Mouse (Mus musculus) embryo, embryonic 11.5 days (tissue): ENCODE results near the gene Slc27a2.

ENCODE experiments used
- DNase-seq: peaks from one replicate; pipeline ENCODE4 v3.0.0-alpha.2; 2012; ENCODE audit warnings: low read depth, low spot score

Gene Slc27a2

DNA sequence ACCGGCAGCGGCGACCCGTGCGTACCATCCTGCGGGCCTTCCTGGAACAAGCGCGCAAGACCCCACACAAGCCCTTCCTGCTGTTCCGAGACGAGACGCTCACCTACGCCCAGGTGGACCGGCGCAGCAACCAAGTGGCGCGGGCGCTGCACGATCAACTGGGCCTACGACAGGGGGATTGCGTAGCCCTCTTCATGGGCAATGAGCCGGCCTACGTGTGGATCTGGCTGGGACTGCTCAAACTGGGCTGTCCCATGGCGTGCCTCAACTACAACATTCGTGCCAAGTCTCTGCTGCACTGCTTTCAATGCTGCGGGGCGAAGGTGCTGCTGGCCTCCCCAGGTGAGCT is 1.1 kb downstream of the Slc27a2 start:
- no peak for DNase-seq

GRCm38 (mm10) chr2:126555533-126555932 is 3.3 kb downstream of the Slc27a2 start:
- DNase-seq = no peak

DNA sequence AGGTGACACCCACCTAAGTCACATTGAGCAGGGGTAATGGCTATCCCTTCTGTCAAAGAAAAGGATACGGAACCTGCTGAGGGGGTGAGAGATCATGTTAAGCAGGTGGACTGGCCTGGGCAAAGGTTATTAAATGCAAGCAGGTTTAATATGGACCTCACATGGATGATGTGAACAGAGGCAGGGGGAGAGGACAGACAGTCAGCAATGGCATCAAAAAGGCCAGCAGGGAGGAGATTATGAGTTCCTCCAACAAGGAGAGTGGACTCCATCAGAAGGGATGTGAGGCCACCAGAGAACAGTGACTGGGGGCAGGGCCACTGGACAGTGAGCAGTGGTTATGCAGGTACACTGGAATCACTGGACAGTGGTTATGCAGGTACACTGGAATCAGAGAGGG is 7.9 kb downstream of the Slc27a2 start:
- no peak for DNase-seq

DNA sequence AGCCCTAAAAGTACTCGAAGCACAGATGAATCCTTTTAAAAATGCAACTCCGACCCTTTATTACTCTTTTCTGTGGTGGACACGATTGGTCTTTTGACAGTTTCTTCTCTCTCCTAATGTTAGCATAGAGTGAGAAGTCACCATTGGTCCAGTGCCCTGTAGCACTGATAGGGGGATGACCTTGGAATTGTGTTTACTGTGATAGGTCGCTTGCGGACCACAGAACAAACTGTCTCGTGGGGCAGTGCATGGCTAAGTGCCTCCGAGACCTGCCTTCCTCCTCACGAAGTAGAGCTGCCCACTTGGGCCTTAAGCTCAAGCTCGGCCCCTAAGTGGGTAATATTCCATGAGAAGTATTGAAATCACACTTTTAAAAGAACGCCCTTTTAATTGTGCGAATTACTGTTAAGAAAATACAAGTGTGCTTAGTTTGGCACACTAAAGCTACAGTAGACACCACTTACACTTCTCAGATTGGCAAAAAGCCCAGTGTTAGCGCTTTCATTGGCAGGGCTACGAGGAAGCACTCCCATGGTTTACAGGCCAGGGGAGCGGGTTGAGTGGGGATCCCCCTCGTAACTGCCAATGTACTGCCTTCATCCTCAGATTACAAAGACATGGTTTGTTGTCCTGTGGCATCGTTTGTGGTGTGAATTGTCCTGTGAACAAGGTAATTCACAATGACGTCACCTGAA is 11.4 kb downstream of the Slc27a2 start:
- DNase-seq = no peak

- DNase-seq = no peak
Observed at GRCm38 (mm10) chr2:126572163-126572562, 20.0 kb downstream of the Slc27a2 start.

DNA sequence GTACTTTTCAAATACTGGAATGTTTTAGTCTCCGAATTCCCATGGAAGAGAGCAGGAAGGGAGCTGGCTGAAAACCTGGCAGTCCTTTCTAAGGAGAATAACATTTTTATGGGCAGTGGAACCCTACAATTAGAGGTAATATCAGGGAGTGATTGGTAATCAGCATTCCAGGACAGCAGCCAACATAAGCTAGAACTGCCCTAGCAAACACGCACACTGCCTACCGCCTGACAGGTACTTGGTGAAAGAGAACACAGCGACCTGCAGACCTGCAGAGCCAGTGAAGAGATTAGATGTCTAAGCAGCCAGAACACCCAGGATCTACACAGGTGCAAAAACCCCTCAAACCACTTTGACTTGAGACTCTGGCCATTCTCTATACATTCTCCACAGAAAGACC is 20.5 kb downstream of the Slc27a2 start:
- DNase-seq = no peak

GRCm38 (mm10) chr2:126575391-126576176 is 23.4 kb downstream of the Slc27a2 start:
- DNase-seq = no peak

DNA sequence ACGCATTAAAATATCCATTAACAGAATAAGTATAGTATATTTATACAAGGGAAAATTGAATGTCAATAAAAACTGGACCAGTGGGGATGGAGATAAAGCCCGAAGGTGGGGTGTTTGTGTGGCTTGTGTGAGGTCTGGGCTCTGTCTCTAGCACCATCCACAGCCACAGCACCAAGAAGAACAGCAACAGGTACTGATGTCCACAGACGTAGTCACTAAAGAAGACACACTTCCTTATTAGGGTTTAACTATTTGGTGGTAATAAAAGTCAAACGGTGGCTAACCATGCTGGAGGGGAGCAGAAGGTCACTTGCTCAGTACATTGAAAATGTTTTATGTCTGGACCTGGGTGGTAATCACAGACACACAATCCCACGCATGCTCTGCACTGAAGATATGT is 25.2 kb downstream of the Slc27a2 start:
- DNase-seq = no peak

DNA sequence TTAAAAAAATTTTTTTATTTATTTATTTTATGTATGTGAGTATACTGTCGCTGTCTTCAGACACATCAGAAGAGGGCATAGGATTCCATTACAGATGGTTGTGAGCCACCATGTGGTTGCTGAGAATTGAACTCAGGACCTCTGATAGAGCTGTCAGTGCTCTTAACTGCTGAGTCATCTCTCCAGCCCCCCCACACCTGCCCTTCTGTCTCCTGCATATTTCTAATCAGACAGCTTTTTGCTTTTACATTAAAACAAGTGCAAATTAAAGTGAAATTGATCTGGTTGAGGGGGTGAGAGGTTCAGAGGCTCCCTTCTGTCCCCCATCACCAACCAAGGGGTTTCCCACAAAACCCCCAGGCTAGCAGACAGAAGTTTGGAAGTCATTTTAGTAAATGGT is 27.1 kb downstream of the Slc27a2 start:
- no peak for DNase-seq

DNA sequence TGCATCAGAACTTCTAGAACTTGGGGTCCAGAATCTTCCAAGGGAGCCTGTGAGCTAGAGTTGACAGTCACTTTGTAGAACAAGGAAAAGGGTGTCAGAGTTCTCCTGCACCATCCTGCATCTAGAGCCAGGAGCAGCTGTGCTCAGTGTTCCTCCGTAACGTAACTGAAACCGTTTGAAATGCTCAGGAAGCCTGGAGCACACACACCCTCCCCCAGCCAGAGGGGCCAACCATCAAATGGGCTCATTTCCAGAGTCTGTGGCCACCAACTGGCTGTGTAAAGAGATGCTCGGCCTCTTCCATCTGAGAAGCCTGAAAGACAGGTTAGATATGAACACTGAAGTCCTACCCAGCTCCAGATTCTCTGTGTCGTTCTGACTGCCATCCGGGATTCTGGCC is 31.8 kb downstream of the Slc27a2 start:
- DNase-seq = no peak

DNA sequence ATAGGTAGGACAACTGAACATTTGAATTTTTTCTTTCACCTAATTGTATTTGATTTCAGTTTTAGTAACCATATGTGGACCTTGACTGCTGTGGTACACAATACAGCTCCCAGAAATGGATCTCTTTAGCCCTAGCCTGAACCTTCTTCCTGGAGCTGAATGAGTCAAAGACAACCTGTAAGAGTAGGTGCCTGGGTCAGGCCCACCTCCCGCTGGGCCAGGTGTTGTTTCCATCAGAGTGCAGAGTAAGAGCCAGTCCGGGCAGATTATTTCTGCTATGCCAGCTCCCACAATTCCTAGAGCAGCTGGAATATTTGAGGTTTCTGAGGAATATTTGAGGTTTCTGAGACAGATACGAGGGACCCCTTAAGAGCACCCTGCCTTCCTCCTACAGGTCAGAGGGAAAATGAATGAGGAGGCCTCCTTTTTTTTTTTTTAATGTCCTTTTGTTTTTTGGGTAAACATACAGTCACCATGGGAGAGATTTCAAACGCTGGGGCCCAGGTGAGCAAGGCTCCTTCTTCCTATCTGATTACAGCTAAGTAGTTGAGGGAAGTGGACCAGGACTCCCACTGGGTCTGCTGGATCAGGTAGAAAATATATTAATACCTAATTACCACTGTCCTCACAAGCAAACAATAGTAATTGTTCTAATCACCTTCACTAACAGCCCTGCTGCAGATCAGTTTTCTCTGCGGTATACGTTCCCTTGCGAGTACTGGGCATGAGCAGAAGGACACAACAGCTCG is 32.6 kb downstream of the Slc27a2 start:
- DNase-seq = no peak

DNA sequence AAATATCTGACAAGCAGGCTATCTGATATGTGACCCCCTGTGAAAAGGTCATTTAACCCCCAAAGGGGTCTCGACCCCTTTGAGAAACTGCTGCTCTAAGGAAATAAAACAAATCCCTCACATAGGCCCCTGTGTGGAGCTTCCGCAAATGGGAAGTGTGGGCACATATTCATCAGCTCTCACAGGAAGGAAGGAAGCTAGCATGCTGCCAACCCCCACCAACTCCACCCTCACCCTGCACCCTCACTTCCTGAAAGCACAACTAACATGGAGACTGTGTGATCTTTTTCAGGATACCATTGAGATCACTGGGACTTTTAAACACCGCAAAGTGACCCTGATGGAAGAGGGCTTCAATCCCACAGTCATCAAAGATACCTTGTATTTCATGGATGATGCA is 35.3 kb downstream of the Slc27a2 start:
- DNase-seq = no peak

GRCm38 (mm10) chr2:126591304-126591703 is 39.1 kb downstream of the Slc27a2 start:
- DNase-seq = no peak

GRCm38 (mm10) chr2:126593831-126594610 is 41.8 kb downstream of the Slc27a2 start:
- peak; percentile 47 for DNase-seq

DNA sequence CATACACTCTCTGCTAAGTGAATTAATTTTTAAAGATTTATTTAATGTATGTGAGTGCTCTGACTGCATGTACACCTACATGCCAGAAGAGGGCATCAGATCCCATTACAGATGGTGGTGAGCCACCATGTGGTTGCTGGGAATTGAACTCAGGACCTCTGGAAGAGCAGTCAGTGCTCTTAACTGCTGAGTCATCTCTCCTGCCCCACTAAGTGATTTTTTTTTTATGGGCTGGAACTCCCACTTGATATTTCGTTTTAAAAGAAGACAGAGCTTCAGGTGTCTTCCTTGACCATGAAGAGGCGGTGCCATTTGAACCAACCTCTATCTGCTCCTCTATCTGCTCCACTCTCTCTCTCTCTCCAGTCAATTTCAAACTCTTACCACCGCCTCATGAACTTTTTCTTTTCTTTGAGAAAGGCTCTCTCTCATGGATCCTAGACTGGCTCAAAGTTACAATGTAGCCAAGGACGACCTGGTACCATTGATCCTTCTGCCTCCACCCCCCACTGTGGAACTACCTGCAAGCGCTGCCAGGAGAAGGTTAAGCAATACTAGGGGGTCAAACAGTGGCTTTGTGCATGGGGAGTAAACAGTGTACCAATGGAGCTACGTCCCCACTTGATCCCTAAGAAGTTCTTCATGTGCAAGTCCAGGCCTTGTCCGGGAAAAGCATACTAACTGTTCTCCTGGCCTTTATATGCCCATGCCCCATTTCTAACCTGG is 44.3 kb downstream of the Slc27a2 start:
- no peak for DNase-seq

DNA sequence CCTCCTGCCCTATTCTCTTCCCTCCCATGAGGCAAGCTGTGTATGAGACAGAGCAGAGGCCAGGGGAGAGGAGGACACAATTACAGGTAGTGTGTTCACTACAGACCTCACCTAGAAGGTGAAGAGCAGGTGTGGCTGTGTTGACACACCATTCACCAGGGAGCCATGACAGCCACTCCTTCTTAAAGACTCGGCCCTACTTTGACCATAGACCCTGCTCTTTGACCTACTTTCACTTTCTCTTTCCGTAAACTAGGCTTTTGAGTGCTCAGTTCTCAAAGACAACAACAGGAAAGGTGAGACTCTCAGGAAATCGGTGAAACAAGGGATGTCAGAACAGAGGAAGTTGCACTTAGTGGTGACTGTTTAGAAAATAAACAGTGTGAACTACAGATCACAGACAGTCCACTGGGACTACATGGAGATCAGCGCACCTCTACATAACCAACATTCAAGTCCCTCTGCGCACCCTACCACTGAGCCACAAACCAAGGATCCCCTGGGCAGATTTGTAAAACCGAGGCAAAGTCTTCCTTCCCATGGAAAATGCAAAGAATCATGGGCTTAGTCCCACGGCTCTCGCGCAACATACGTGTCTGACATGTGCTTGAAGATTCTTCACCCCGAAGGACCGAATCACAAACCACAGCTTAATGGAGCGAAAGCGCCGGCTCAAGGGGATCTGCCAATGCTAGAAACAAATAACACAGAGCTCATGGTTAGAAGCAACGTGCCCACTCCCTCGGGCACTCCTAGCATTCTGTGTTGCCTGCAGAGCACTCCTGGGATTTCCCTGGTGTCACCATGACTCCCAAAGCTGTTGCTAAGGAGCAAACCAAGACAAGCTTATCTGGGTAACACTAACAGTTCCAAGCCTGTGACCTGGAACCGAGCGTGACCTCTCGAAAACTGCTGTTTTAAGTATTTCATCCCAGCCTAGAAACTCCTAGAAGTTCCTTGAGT is 45.4 kb downstream of the Slc27a2 start:
- no peak for DNase-seq

- DNase-seq = no peak
Observed at GRCm38 (mm10) chr2:126598359-126598758, 46.2 kb downstream of the Slc27a2 start.

DNA sequence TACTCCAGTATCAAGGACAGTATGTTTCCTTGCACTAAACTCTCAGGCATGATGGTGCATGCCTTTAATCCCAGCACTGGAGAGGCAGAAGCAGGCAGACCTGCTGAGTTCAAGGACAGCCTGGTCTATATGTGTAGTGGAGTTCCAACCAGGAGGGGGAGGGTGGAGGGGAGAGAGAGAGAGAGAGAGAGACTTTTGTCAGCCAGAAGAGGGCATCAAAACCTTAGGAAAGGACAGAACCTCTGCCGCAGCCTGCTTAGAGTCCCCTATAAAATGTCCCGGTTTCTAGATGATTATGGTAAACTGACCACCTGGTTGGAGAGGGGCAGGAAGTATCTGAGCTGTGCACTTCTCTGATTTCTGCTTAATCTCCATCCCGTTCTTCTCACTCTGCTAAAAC is 46.8 kb downstream of the Slc27a2 start:
- DNase-seq = no peak

- DNase-seq = no peak
Observed at GRCm38 (mm10) chr2:126600533-126600932, 48.3 kb downstream of the Slc27a2 start.
